Mouse (Mus musculus): Measurements from ENCODE around the gene Rps26. TPM values are rescaled to one million over a fixed set of nuclear protein-coding genes. Genes with fewer than 3 reads are reported as not detected.

The Rps26 gene
- polyA plus RNA-seq (2012; rRNA removed) = 506 and 586 TPM in 2 replicates

GRCm38 (mm10) chr10:128626311-128627310, at the start of gene Rps26:
Rps26 (minus strand) TSS chr10:128626747.

GRCm38 (mm10) chr10:128673763-128674468, 47.4 kb upstream of the Rps26 start, which contains the start of gene Suox:
Suox (minus strand) TSS chr10:128674073.

GRCm38 (mm10) chr10:128645111-128646011, 18.8 kb upstream of the Rps26 start, which contains the start of gene Ikzf4:
Ikzf4 (minus strand) TSS chr10:128645991.

GRCm38 (mm10) chr10:128589464-128590192, 36.9 kb downstream of the Rps26 start, which contains the start of gene Erbb3:
Erbb3 (minus strand) TSS chr10:128589652.

Other genes with a start within 250 kb of the Rps26 start
- 7.5 and 9.2 TPM in 2 replicates for gene Ankrd52, start 249.6 kb downstream of the Rps26 start, polyA plus RNA-seq (2012; rRNA removed)
- 0.83 and 0.84 TPM in 2 replicates for gene Slc39a5, start 225.5 kb downstream of the Rps26 start, polyA plus RNA-seq (2012; rRNA removed)
- gene Nabp2, start 215.3 kb downstream of the Rps26 start, polyA plus RNA-seq (2012; rRNA removed) = 9.5 and 10.9 TPM in 2 replicates
- gene Rnf41, start 215.1 kb downstream of the Rps26 start, polyA plus RNA-seq (2012; rRNA removed) = 7.1 and 8.2 TPM in 2 replicates
- 32.1 and 38.8 TPM in 2 replicates for gene Smarcc2, start 167.5 kb downstream of the Rps26 start, polyA plus RNA-seq (2012; rRNA removed)
- gene Myl6, start 132.6 kb downstream of the Rps26 start, polyA plus RNA-seq (2012; rRNA removed) = 404 and 639 TPM in 2 replicates
- 1.6 and 1.9 TPM in 2 replicates for gene Myl6b, start 128.1 kb downstream of the Rps26 start, polyA plus RNA-seq (2012; rRNA removed)
- gene Esyt1, start 100.9 kb downstream of the Rps26 start, polyA plus RNA-seq (2012; rRNA removed) = 22.8 and 23.2 TPM in 2 replicates
- 6.9 and 7.8 TPM in 2 replicates for gene Zc3h10, start 79.0 kb downstream of the Rps26 start, polyA plus RNA-seq (2012; rRNA removed)
- gene Rpl41, start 77.4 kb downstream of the Rps26 start, polyA plus RNA-seq (2012; rRNA removed) = 1,075 and 1,307 TPM in 2 replicates
- gene Pa2g4, start 60.8 kb downstream of the Rps26 start, polyA plus RNA-seq (2012; rRNA removed) = 4.8 and 7.2 TPM in 2 replicates
- gene Erbb3, start 37.1 kb downstream of the Rps26 start, polyA plus RNA-seq (2012; rRNA removed) = 15.2 and 18.8 TPM in 2 replicates
- gene Ikzf4, start 19.2 kb upstream of the Rps26 start, polyA plus RNA-seq (2012; rRNA removed) = 0.70 and 0.71 TPM in 2 replicates
- 19.1 and 36.0 TPM in 2 replicates for gene Suox, start 47.3 kb upstream of the Rps26 start, polyA plus RNA-seq (2012; rRNA removed)
- gene Rab5b, start 69.5 kb upstream of the Rps26 start, polyA plus RNA-seq (2012; rRNA removed) = 35.8 and 44.6 TPM in 2 replicates
- 1.5 and 1.8 TPM in 2 replicates for gene Pmel, start 77.4 kb upstream of the Rps26 start, polyA plus RNA-seq (2012; rRNA removed)
- gene Cdk2, start 78.3 kb upstream of the Rps26 start, polyA plus RNA-seq (2012; rRNA removed) = 4.8 and 7.7 TPM in 2 replicates
- 11.9 and 18.1 TPM in 2 replicates for gene Dgka, start 118.1 kb upstream of the Rps26 start, polyA plus RNA-seq (2012; rRNA removed)
- 7.1 and 7.7 TPM in 2 replicates for gene Pym1, start 121.1 kb upstream of the Rps26 start, polyA plus RNA-seq (2012; rRNA removed)
- 1.2 and 1.7 TPM in 2 replicates for gene Mmp19, start 164.2 kb upstream of the Rps26 start, polyA plus RNA-seq (2012; rRNA removed)
- 4.2 and 6.2 TPM in 2 replicates for gene Dnajc14, start 177.3 kb upstream of the Rps26 start, polyA plus RNA-seq (2012; rRNA removed)
- gene Tmem198b, start 177.6 kb upstream of the Rps26 start, polyA plus RNA-seq (2012; rRNA removed) = 9.4 and 11.5 TPM in 2 replicates
- 0.31 and 0.76 TPM in 2 replicates for gene Sarnp, start 190.6 kb upstream of the Rps26 start, polyA plus RNA-seq (2012; rRNA removed)
- 39.1 and 41.1 TPM in 2 replicates for gene Ormdl2, start 194.9 kb upstream of the Rps26 start, polyA plus RNA-seq (2012; rRNA removed)